Mouse (Mus musculus) kidney, adult 18-20 months (tissue): ENCODE measurements around the gene Fbxl2.
A peak's percentile ranks its signal among the peaks of the same experiment; 100 is the strongest.

Experiments
- DNase-seq: peaks from one replicate; pipeline ENCODE4 v3.0.0; 2021

Gene Fbxl2

DNA sequence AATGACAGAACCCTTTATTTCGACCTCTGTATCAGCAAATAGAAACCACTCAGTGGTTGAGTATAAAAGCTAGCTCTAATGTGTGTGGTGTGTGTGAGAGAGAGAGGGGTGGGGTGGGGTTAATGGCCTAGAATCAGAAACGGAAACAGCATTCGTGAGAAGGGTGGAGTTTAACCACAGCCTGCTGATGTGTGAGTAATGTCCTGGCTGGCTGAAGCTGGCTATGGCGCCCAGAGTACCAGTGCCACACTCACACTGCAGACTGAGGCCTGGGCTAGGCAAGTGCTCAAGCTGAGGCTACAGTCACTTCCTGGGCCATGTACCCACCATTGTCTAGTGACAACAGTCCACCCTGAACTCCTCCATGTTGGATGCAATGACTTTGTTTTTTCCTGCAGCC lies 29.6 kb downstream of the Fbxl2 start:
- no peak for DNase-seq

DNA sequence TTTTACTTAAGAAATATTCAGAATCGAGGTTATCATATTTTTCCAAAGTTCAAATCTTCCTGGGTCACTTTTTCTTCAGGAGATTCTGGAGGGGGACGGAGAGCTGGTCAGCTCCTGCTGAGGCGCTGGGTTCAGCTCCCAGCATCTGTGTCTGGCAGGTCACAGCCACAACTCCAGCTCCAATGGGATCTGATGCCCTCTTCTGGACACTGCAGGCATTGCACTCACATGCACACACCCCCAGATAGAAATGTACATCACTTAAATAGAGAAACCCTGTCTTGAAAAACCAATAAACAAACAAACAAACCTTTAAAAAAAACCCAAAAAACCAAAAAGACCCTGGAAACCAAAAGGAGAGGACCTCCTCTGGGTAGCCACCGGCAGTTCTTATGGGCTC lies 30.3 kb downstream of the Fbxl2 start:
- DNase-seq: peak; percentile 16

DNA sequence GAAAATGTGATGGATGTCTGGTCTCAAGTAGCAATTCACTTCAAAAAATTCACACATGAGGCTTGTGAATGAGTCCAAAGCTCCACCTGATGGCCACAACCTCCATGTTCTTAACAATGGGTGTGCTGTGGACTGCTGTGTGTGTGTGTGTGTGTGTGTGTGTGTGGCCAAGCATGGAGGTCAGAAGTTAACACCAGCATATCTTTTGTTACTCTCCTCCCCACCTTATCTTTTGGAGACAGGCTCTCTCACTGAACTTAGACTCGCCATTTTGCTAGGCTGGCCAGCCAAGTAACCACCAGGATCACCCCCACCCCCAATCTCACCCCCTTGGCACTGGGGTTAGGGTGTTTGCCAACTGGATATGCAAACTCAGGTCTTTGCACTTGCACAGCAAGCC lies 32.0 kb downstream of the Fbxl2 start:
- no peak for DNase-seq

DNA sequence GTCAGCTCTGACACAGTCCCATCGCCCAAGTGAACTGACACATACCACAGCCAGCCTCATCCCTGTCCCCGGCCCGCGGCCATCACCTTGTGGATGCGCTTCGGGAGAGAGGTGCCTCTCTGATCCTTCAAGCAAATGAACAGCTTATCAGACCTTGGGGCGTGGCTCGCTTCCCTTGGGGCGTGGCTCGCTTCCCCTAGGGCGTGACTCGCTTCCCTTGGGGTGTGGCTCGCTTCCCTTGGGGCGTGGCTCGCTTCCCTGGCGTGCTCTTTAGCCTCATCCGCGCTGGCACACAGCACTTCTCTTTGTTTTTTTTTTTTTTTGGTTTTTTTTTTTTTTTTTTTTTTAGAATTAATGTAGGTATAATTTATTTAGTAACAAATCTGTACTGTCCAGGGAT lies 34.8 kb downstream of the Fbxl2 start:
- DNase-seq: no peak

DNA sequence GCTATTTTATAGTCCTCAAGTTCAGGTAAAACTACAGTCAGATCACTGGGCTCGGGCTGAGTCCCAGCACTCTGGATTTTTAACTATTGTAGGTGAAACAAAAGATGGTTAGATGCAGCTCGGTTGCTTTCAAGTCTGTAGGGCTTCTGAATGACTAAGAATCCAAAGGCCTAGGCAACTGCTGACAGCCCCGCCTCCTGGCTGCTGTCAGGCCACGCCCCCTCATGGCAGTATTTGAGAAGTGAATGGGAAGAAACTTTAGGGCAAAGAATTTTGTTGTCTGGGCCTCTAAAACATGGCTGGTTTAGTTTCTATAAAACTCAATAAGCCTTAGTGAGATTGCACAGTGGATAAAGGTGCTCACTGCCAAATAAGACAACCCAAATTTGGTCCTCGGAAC lies 36.5 kb downstream of the Fbxl2 start:
- DNase-seq: no peak

DNA sequence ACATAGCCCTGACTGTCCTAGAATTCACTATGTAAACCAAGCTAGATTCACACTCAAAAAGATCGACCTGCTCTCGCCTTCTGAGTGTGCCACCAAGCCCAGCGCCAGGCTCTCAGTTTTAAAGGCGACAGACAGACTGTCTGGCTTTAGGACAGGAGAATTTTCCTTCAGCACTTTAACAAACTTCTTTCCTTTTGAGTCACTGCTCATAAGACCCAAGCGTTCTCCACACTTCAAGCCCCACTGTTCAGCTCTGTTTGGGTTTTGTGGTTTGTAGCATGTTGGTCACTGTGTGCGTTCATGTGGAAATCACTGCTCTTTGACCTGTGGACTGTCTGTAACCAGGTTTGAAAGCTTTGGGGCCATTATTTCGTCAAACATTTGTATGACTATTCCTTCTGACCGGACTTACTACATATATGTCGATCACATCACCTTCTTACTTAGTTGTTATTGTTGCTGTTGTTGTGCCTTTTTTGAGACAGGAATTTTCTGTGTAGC lies 38.1 kb downstream of the Fbxl2 start:
- DNase-seq: peak; percentile 37

DNA sequence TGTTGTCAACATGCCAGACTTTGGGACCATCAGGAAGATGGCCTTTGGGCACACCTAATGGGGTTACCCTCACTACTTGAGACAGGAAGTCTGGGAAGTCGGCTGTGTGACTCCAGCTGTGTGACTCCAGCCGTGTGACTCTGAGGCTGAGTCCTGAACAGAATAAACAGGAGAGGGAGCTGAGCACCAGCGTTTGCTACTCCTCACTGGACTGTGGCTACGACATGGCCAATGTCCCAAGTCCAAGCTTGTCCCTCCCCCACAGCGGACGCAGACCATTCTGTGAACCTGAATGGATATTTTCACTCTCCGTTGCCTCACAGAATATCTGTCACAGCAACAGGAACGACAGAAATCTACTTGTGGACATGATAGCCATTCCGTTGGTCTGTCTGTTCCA lies 39.2 kb downstream of the Fbxl2 start:
- DNase-seq: peak; percentile 45

DNA sequence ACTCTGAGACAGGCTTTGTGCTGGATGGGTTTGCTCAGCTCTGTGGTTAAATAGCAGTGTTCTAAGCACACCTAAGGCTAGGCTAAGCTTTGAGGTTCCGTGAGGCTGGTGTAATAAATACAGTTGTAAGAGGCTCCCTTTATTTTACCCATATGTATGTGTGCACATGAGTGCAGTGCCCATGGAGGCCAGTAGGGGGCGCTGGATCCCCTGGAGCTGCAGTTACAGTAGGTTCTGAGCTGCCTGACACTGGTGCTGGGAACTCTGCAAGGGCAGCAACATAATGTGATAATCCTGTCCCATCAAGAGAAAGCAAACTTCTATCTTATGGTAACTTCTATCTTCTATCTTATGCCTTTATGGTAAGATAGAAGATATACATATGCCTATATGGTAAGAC lies 47.7 kb downstream of the Fbxl2 start:
- no peak for DNase-seq

DNA sequence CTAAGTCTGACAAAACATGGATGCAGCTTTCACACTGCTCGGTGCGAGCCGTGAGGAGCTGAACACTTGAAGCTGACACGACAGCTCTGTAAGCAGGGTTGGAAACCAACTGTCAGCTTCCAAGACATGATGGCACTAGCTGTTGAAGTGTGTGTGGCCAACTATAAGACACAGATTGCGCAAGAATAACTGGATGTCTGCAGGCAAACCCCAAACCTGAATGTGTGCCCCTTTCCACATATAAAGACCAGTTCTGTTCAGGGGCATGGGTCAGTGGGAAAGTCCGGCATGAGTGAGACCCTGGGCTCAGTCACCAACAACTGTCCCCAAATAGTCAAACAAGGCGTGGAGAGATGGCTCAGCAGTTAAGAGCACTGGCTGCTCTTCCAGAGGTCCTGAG lies 53.2 kb downstream of the Fbxl2 start:
- DNase-seq: no peak

DNA sequence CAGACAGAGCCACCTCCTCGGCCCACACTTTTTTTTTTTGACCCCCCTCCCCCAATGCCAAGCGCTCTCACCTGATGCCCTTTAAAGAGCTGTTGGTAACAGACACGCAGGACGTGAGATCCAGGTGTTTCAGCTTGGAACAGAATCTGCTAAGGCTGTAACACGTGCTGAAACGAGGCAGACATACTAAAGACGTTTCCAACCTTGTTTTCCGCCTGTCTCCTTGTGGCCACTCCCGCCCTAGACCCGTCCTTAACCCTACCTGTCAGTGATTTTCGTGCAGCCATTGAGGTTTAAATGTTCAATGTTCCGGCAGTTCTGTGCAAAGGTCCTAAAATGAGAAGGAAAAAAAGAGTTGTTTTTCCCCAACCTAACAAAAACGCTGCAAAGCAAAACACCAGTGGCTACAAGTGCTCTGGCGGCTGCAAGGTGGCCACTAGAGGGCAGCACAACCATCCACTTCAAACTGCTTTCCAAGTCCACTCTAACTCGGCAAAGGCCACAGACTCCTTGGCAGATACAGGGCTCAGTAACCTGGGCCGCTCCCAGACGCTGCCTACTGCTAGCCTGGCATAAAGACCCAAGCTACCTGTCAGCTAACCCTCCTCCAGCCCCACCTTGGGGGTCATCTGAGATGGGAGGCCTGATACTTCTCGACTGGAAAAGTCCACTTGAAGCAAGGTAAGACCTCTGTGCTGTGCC lies 55.3 kb downstream of the Fbxl2 start:
- peak; percentile 88 for DNase-seq

DNA sequence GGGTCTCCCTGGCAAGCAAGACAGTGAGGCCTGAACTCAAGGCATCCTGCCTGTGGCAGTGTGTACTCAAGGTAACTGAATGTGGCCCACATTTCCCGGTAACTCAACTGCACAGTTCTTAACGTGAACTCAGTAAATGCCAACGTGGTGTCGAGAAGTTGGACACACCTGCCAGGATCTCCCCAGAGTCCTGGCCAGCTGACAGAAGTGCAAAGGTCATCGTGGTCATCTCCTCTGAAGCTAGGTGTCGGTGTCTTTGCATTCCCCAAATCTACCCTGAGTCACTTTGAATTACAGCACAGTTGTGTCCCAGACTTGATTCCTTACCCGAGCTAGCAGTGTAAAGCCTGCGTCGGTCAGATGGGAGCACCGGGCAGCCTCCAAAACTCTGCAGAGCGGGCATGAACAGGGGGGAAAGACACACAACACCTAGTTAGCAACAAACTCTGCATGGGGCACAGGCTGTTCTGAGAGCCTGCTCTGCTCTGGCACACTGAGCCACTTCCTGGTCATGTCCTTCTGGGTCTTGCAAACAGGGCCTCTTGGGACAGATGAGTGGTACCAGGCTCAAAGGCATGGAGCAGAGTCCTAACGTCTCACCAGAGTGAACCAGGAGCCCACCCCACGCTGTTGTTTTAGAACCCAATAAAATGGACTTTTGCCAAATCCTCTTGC lies 60.9 kb downstream of the Fbxl2 start:
- DNase-seq: peak; percentile 80

DNA sequence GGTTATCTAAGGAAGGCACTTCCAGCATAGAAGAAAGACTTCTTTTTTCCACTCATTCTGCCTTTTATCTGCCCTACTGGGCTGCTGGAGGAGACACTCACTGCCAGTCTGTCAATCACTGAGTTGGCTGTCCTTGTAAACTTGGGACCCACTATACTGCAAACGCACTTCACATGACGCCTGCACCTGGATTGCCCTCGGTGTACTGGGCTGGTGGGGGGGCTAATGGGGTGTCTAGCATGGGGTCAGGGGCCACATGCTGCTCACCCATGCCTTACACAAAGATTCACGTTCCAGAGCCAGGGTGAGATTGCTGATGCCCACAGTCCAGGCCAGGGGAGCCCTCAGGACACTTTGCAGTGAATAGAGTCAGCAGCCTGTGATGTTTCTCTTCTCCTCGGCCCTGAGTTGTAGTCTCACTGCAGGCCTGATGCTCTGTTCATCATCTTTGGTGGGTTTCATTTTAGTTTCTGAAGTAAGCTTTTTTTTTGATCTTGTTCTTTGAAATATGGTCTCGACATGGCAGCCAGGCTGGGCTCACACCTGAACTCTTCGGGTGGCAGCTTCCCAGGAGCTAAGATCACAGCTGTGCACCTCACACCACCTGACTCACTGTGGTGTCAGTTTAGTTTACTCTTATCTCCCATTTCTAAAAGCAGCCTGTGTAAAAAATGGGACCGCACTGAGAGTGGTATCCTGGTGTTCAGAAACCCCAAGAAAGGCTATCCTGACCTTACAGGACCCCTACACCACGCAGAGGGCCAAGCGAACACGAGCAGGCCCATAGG lies 62.9 kb downstream of the Fbxl2 start:
- no peak for DNase-seq

DNA sequence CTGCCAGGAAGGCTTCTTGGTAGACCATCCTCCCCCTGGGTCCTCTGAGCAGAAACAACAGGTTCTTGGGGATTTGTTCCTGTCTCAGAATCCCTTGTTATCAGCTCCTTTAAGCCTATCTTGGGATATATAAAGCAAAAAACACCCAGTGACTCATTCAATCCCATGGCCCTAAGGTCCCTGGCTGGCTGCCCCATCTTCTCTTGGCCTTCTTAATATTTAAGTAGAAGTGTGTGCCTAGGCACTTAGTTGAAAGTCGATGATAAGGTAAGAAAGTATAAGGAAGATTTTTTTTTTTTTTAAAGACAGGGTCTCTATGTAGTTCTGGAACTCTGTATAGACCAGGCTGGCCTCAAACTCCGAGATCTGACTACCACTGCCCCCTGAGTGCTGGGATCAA lies 63.5 kb downstream of the Fbxl2 start:
- no peak for DNase-seq

DNA sequence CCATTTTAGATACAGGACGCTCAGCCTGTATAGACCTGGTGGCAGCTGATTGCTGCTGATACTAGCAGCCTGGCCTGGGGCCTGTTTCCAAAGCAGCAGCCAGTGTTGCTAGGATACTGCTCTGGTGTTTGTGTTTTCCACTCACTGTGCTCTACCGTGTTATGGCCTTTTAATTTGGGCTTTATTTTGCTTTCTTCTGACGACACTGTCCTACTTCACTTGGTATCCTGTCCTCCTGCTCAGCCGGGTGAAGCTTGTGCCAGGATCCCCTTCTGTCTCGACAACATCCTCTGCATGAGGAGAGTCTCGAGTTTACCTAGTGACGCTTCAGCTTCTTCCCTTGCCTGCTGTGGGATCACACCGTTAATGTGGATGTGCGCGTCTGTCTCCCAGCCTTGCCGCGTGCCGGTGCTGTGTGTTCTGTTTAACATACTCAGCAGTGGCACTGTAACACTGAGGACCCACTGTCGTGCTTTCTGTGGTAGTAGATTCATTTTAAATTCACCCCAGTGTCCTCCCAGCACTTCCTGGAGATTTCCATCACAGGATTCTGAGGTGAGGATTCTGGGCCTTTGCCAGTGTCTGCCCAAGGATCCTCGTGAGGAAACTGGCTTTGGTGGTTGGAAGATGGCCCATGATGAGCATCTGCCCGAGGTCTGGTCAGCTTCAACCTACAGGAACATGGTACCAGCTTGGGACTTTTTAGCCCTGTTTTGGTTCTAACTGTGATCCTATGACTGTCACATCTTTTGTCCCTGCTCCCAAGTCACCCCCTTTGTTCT lies 64.7 kb downstream of the Fbxl2 start:
- DNase-seq: peak; percentile 28

DNA sequence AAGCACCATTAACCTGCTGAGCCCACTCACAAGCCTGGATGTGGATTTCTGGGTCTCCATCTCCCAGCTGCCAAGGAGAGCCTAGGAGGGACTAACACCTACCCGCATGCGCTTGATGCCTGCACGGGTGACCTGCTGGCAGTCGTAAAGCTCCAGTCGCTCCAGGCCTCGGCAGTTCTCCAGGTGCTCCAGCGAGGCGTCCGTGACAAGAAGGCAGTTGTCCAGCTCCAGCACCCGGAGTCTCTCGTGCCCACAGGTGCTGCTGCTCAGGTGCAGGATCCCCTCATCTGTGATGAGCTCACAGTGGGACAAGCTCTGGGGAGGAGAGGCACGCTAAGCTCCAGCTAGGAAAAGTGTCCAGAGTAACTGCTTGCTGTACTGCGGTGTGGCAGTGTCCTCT lies 66.6 kb downstream of the Fbxl2 start:
- peak; percentile 63 for DNase-seq

DNA sequence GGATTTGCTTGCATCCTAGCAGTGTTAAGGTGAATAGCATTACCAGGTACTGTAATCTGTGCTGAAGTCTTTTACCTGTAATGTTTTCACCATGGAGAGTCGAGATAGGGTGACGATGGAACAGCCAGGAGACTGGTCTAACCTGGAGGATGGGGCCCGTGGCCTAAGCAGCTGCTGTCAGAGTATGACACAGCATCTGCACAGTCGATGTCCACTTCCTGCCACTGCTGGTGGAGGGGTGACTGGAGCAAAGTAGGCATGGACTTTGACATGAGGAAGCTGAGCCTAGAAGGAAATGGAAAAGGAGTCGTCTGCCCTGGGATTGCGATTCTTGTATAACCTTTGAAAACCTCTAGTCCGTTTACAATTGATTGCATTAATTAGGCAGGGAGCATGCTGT lies 67.3 kb downstream of the Fbxl2 start:
- no peak for DNase-seq

DNA sequence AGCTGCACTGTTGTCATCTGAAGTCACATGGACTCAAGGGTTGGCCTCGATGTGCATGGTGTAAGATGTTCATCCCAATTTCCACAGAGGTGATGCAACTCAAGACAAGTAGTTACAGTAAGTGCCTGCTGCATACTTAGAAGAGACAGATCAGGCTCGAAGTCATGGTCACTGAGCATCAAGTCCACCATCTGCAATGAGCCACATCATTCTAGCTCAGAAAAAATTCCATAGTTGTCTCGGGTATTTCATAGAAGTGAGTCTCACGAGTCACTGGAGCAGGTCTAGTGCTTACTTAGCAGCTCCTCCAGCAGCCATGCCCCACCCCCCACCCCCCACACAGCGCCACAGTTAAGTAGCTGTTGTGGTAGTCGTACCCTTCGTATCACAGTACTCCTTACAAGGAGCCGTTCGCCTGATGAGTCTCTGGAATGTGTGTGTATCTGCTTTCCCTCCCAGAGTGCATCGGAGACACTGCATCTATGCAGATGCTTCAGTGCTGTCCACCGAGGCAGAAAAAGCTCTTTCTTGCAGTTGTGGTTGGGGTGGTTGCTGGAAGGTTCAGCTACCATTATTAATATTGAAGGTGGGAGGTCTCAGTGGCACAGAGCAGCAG lies 68.7 kb downstream of the Fbxl2 start:
- DNase-seq: no peak

DNA sequence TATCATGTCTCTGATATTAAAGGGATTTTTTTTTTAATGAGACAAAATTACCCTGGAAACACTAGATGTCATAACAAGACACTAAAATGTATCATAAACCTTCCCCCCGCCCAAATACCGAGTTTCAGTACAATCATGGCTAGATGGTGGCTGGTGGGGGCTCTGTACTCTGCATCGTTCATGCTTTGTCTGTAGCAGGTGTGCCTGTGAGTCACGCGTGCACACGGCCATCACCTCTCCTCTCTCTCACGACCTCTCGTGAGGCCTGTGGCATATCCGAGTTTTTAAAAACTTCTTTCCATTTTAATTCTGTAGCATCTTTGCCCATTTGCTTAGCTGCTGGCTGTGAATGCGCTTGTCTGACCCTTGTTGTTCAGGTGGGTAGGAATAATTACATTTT lies 69.7 kb downstream of the Fbxl2 start:
- no peak for DNase-seq

DNA sequence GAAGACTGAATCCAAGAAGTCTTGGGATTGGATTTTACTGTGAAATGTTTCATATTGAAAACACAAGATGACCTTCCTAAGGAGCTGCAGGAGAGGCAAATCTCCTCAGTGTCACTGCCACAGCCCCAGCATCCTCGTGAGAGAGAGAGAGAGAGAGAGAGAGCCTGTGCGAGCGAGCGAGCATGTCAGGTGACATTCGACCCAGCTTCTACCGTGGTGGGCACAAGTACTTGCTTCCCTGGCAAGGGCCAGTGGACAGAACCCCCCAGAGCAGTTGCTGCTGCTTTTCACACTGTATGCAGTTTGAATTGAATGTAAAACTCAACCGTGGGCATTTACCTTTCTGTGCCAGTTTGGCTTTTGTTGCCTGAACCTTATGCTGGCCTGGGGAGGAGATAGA lies 70.5 kb downstream of the Fbxl2 start:
- DNase-seq: no peak

DNA sequence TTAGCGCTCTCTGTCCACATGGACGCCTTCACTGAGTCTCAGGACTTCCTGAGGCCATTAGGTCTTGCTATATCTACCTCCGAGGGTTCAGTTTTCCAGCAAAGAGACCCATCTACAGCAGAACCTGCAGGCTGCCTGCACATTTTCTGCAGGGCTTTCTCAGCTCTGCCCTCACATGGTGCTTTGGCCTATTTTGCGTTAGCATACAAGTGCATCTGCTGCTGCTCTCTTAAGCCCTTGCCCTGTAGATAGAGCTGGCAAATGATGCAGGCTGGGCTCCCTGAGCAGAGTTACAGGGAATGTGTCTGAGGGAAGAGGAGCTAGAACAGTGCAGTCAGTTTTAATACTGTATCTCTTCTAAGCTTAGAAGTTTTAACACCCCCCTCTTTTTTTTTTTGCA lies 71.0 kb downstream of the Fbxl2 start:
- no peak for DNase-seq

DNA sequence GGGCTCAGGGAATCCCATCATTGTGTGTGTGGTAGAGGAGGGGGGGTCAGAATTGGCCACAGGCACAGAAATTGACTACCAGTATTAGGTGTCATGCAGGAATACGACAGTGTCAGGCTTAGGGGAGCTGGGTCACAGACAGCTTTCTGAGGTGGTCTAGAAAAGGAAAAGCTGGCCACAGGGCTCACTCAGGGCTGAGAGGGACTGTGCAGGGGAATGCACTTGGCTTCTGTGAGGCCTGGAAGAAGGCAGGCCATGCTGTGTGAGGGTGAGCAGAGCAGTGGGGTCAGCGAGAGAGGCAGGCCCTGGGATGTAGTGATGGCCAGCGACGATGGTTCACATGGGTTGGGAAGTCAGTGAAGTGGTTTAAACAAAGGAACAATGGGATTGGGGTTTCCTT lies 72.1 kb downstream of the Fbxl2 start:
- DNase-seq: no peak

DNA sequence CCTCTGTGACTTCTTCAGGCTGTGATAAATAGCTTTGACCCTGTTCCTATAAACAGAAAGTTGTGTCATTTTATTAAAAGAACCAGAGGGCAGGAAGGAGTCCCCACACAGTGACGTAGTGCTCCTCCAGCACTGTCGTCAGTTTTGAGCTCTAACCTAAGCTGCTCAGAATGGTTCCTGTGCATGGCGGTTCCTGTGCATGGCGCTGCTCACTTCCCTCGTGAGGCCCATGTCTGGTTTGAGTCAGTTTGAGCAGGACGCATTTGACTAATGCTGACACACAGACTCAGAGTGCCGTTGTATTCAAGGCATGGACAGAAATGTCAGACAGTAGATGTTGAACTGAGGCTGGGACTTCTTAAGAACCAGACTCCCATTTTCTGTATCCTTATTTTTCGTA lies 74.4 kb downstream of the Fbxl2 start:
- DNase-seq: no peak

DNA sequence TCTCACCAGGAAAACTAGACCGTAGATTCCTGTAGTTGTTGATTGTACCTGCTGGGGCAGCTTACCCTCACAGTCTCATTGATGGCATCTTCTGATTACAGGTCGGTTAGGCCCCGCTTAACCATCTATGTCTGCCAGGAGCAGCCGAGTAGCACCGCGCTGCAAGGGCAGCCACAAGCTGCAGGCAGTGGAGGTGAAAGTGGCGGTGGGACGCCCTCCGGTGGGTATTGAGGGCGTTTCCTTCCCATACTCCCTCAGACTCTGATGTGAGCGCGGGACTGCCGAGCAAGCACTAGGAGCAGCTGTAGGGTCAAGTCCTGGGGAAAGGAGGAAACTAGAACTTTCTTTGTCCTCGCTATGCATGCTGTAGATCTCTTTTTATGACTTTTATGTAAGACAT lies 76.0 kb downstream of the Fbxl2 start:
- no peak for DNase-seq
